19 mouse cellular contexts compared by ENCODE assay signal in the genomic region with DNA sequence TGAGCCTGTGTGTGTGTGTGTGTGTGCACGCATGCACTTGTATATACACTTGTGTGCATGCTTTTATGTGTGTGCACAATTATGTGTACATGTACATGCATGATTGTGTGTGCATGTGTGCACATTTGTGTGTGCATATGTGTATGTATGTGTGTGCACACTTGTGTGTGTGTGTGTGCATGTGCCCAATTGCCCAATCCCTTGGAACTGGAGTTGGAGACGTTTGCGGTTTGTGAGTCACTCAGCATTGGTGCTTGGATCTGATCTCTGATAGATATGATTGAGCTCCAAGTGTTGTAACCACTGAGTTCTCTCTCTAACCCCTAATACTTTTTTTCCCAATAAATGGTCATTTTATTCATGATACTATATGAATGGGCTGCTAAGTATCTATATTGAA.
"Had no signal": no experiment of that assay in that cellular context is flagged by ENCODE, and none has a peak within 500 bp of the region (broad histone marks: within the 10 kb centered on the region; RNA-seq: fewer than 3 reads in every experiment).

No protein-coding gene starts in this region.

- H3K4me3 ChIP-seq: layer of hippocampus, adult 2 months; limb, embryonic 10.5 days; limb, embryonic 13.5 days; liver, embryonic 15.5 days; midbrain, embryonic 12.5 days; midbrain, embryonic 15.5 days; myocyte; neural tube, embryonic 13.5 days had no signal

- DNase-seq: kidney, adult 2 months; kidney, postnatal 25 days; layer of hippocampus, adult 9-11 months; lung, adult 2 months; lung, postnatal 14 days; lung, postnatal 4 days; retina, postnatal 1 day; thymus, adult 18-20 months; thymus, postnatal 36 days had no signal

- H3K27ac ChIP-seq: kidney, postnatal 0 days; limb, embryonic 10.5 days; limb, embryonic 13.5 days; midbrain, embryonic 12.5 days; midbrain, embryonic 15.5 days; neural tube, embryonic 13.5 days had no signal

- H3K27me3 ChIP-seq: limb, embryonic 13.5 days; liver, embryonic 15.5 days; midbrain, embryonic 12.5 days; midbrain, embryonic 15.5 days; neural tube, embryonic 13.5 days had no signal

- H3K4me2 ChIP-seq: limb, embryonic 13.5 days; liver, embryonic 11.5 days; liver, embryonic 15.5 days; midbrain, embryonic 12.5 days; midbrain, embryonic 15.5 days; neural tube, embryonic 13.5 days had no signal

- H3K4me1 ChIP-seq: midbrain, embryonic 12.5 days; midbrain, embryonic 15.5 days had no signal

- ATAC-seq: midbrain, embryonic 15.5 days had no signal

- H3K9me3 ChIP-seq: limb, embryonic 10.5 days; limb, embryonic 13.5 days; liver, embryonic 15.5 days; midbrain, embryonic 12.5 days; midbrain, embryonic 15.5 days; neural tube, embryonic 13.5 days had no signal

- H3K9ac ChIP-seq: limb, embryonic 13.5 days; liver, embryonic 15.5 days; midbrain, embryonic 12.5 days; midbrain, embryonic 15.5 days; neural tube, embryonic 13.5 days had no signal

- H3K36me3 ChIP-seq: limb, embryonic 10.5 days; limb, embryonic 13.5 days; liver, embryonic 15.5 days; midbrain, embryonic 12.5 days; midbrain, embryonic 15.5 days; neural tube, embryonic 13.5 days had no signal
